Mouse (Mus musculus) MEL (cell line): ENCODE data around the gene Cyp26b1. TPM values are rescaled to one million over a fixed set of nuclear protein-coding genes. Genes with fewer than 3 reads are reported as not detected.

Experiments
- DNase-seq: peaks from one replicate; pipeline ENCODE4 v3.0.0; 2011; ENCODE audit warnings: low read depth, low spot score
- H3K27ac ChIP-seq: 2 replicates; pipeline ENCODE4 v1.5.1; 2012; ENCODE audit warnings: low read depth, mild to moderate bottlenecking, control low read depth, low read length, moderate library complexity; ENCODE audit not compliant: control insufficient read depth
- H3K27me3 ChIP-seq, 2 experiments: fragments of 150-350 bp in 1 of 2; sonication (generic) in 1 of 2; 2 replicates each; pipeline ENCODE4 v1.6.1; 2012; ENCODE audit warnings: low read length in 2 of 2, mild to moderate bottlenecking in 2 of 2, improper control_type of control experiment in 1 of 2, moderate library complexity in 1 of 2; ENCODE audit not compliant: insufficient read depth in 2 of 2, control insufficient read depth in 1 of 2
- H3K36me3 ChIP-seq, 2 experiments: 2 replicates each; pipeline ENCODE4 v1.6.1; 2012 to 2014; ENCODE audit warnings: low read length in 2 of 2, improper control_type of control experiment in 1 of 2, inconsistent platforms in 1 of 2, mild to moderate bottlenecking in 1 of 2; ENCODE audit not compliant: insufficient read depth in 2 of 2, control insufficient read depth in 1 of 2
- H3K4me1 ChIP-seq, 2 experiments: fragments of 150-350 bp in 1 of 2; sonication (generic) in 1 of 2; 2 replicates each; pipeline ENCODE4 v1.6.1; 2012; ENCODE audit warnings: low read length in 2 of 2, improper control_type of control experiment in 1 of 2, mild to moderate bottlenecking in 1 of 2; ENCODE audit not compliant: insufficient read depth in 2 of 2, control insufficient read depth in 1 of 2
- H3K4me3 ChIP-seq, 2 experiments: fragments of 150-350 bp in 1 of 2; sonication (generic) in 1 of 2; 2 replicates each; pipeline ENCODE4 v1.5.1; 2012; ENCODE audit warnings: low read depth in 2 of 2, low read length in 2 of 2, mild to moderate bottlenecking in 2 of 2, moderate library complexity in 2 of 2, control low read depth in 1 of 2, improper control_type of control experiment in 1 of 2; ENCODE audit not compliant: control insufficient read depth in 1 of 2, insufficient read depth in 1 of 2
- H3K79me2 ChIP-seq: 2 replicates; pipeline ENCODE4 v1.6.1; 2012; ENCODE audit warnings: mild to moderate bottlenecking, low read length, moderate library complexity; ENCODE audit not compliant: control insufficient read depth, poor library complexity, insufficient read depth
- H3K9ac ChIP-seq: 2 replicates; pipeline ENCODE4 v1.6.1; 2012; ENCODE audit warnings: low read depth, mild to moderate bottlenecking, control low read depth, low read length, moderate library complexity; ENCODE audit not compliant: control insufficient read depth, poor library complexity, severe bottlenecking
- H3K9me3 ChIP-seq: fragments of 150-350 bp; sonication (generic); replicated peaks from 2 replicates; pipeline ENCODE4 v1.6.1; 2012; ENCODE audit warnings: mild to moderate bottlenecking, low read length, improper control_type of control experiment, moderate library complexity; ENCODE audit not compliant: insufficient read depth
- BHLHE40 ChIP-seq: IDR thresholded peaks from 2 replicates; pipeline ENCODE4 v1.6.1; 2012; ENCODE audit warnings: low read depth, mild to moderate bottlenecking, inconsistent platforms, low read length, improper control_type of control experiment, borderline replicate concordance
- CHD2 ChIP-seq: IDR thresholded peaks from 2 replicates; pipeline ENCODE4 v1.6.1; 2011; ENCODE audit warnings: low read length, improper control_type of control experiment
- CTCF ChIP-seq, 3 experiments: IDR thresholded peaks in 2 of 3; conservative IDR thresholded peaks in 1 of 3; 2 replicates each; pipeline ENCODE4 v1.5.1; 2011 to 2012; ENCODE audit warnings: low read length in 3 of 3, low read depth in 2 of 3, mild to moderate bottlenecking in 2 of 3, improper control_type of control experiment in 1 of 3, inconsistent platforms in 1 of 3, mixed read lengths in 1 of 3, moderate library complexity in 1 of 3; ENCODE audit not compliant: control insufficient read depth in 1 of 3, insufficient read depth in 1 of 3, poor library complexity in 1 of 3, severe bottlenecking in 1 of 3
- ELF1 ChIP-seq: IDR thresholded peaks from 2 replicates; pipeline ENCODE4 v1.6.1; 2014; ENCODE audit warnings: low read depth, mild to moderate bottlenecking, inconsistent platforms, low read length, improper control_type of control experiment, moderate library complexity
- EP300 ChIP-seq, 2 experiments: IDR thresholded peaks; 2 replicates each; pipeline ENCODE4 v1.6.1; 2011; ENCODE audit warnings: improper control_type of control experiment in 2 of 2, low read length in 2 of 2, low read depth in 1 of 2, mild to moderate bottlenecking in 1 of 2
- GABPA ChIP-seq: IDR thresholded peaks from 2 replicates; pipeline ENCODE4 v1.6.1; 2012; ENCODE audit warnings: low read depth, mild to moderate bottlenecking, inconsistent platforms, low read length, improper control_type of control experiment, moderate library complexity
- GATA1 ChIP-seq: IDR thresholded peaks from 2 replicates; pipeline ENCODE4 v1.6.1; 2011; ENCODE audit warnings: low read depth, low read length, improper control_type of control experiment
- MAX ChIP-seq: IDR thresholded peaks from 2 replicates; pipeline ENCODE4 v1.6.1; 2011; ENCODE audit warnings: low read length, improper control_type of control experiment
- MAZ ChIP-seq: IDR thresholded peaks from 2 replicates; pipeline ENCODE4 v1.6.1; 2012; ENCODE audit warnings: low read depth, mild to moderate bottlenecking, inconsistent platforms, low read length, improper control_type of control experiment
- MEF2A ChIP-seq: IDR thresholded peaks from 2 replicates; pipeline ENCODE4 v1.6.1; 2014; ENCODE audit warnings: low read depth, mild to moderate bottlenecking, inconsistent platforms, low read length, improper control_type of control experiment; ENCODE audit not compliant: poor library complexity, insufficient replicate concordance, severe bottlenecking; ENCODE audit errors: extremely low read depth
- MXI1 ChIP-seq: IDR thresholded peaks from 2 replicates; pipeline ENCODE4 v1.6.1; 2011; ENCODE audit warnings: mild to moderate bottlenecking, low read depth, low read length, improper control_type of control experiment
- MYB ChIP-seq: IDR thresholded peaks from 2 replicates; pipeline ENCODE4 v1.6.1; 2011; ENCODE audit warnings: mild to moderate bottlenecking, low read depth, low read length, improper control_type of control experiment
- MYC ChIP-seq: IDR thresholded peaks from 2 replicates; pipeline ENCODE4 v1.6.1; 2011; ENCODE audit warnings: low read depth, mild to moderate bottlenecking, low read length, improper control_type of control experiment, moderate library complexity
- POLR2AphosphoS2 ChIP-seq: IDR thresholded peaks from 2 replicates; pipeline ENCODE4 v1.6.1; 2011; ENCODE audit warnings: low read length, improper control_type of control experiment
- SMC3 ChIP-seq: IDR thresholded peaks from 2 replicates; pipeline ENCODE4 v1.6.1; 2011; ENCODE audit warnings: low read depth, low read length, improper control_type of control experiment
- TAL1 ChIP-seq: IDR thresholded peaks from 2 replicates; pipeline ENCODE4 v1.6.1; 2012; ENCODE audit warnings: mild to moderate bottlenecking, inconsistent platforms, low read length, moderate library complexity, mixed read lengths
- TBP ChIP-seq: IDR thresholded peaks from 2 replicates; pipeline ENCODE4 v1.8.0; 2011; ENCODE audit warnings: low read depth, low read length, improper control_type of control experiment
- TCF12 ChIP-seq: IDR thresholded peaks from 2 replicates; pipeline ENCODE4 v1.6.1; 2014; ENCODE audit warnings: low read depth, mild to moderate bottlenecking, inconsistent platforms, low read length, improper control_type of control experiment, moderate library complexity
- UBTF ChIP-seq: IDR thresholded peaks from 2 replicates; pipeline ENCODE4 v1.6.1; 2012; ENCODE audit warnings: low read depth, mild to moderate bottlenecking, inconsistent platforms, low read length, improper control_type of control experiment, moderate library complexity, borderline replicate concordance; ENCODE audit not compliant: insufficient read depth
- ZKSCAN1 ChIP-seq: IDR thresholded peaks from 2 replicates; pipeline ENCODE4 v1.6.1; 2012; ENCODE audit warnings: low read depth, mild to moderate bottlenecking, inconsistent platforms, low read length, improper control_type of control experiment, moderate library complexity
- ZMIZ1 ChIP-seq: IDR thresholded peaks from 2 replicates; pipeline ENCODE4 v1.6.1; 2012; ENCODE audit warnings: low read depth, mild to moderate bottlenecking, inconsistent platforms, low read length, improper control_type of control experiment, moderate library complexity
- polyA plus RNA-seq, 2 experiments: library from polyadenylated mRNA; stranded (reverse) in 1 of 2; unstranded in 1 of 2; fragments of >175 nt in 1 of 2; fragments of >200 nt in 1 of 2; gene quantifications; 2 replicates each; pipeline versions ENCODE4 v1.2.1 to v1.2.4; 2012; ENCODE audit warnings: low replicate concordance in 2 of 2, low read depth in 1 of 2; ENCODE audit not compliant: insufficient read length in 2 of 2, insufficient read depth in 1 of 2, missing spikeins in 1 of 2
- total RNA-seq: library from RNA; depleted of rRNA; stranded (reverse); fragments of 300-350 nt; gene quantifications from 2 replicates; pipeline ENCODE4 v1.2.3, GENCODE M21; 2012; rRNA removed

Cyp26b1 gene
- not detected in 2 replicates for total RNA-seq
- not detected for polyA plus RNA-seq

DNA sequence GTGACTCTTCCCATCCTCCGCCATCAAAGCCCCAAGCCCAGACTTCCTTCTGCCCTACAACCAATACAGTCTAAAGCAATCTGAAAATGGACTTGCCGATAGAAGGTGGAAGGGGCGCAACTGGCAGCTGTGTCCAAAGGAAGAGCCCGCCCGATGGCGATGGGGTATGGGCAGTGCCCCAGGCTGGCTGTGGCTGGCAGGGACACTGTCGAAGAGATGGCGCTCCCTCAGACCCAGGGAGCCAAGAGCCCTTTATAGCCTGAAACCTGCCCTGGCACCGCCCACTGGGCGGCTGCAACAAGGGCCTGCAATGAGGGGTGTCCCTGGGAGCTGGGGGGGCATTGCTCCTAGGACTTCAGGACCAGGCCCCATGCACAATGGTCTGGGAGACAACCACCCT is at the start of gene Cyp26b1:
TSS of gene Cyp26b1 (minus strand) at position 216 of the 400 bp plus-strand sequence.
- Histone ChIP-seq H3K4me3 (no peak within 1 kb of the TSS), H3K27me3 (no peaks in the 10 kb centered on the region), H3K9me3 (no peaks in the 10 kb centered on the region), H3K79me2 (no peaks in the 10 kb centered on the region), H3K4me1 (no peaks in the 10 kb centered on the region), H3K36me3 (no peaks in the 10 kb centered on the region), H3K27ac (no peak within 1 kb of the TSS), H3K9ac (no peak within 1 kb of the TSS)
- TF ChIP-seq EP300 (IDR thresholded peaks at IDR 0.05; ENCODE audit: low read depth in 1 of 2, low read length in 2 of 2) (no peak), MYB (no peak), TCF12 (no peak), CTCF (IDR thresholded peaks at IDR 0.05 in 2 of 3, conservative IDR thresholded peaks at IDR 0.05 in 1 of 3; ENCODE audit: control insufficient read depth in 1 of 3, insufficient read depth in 1 of 3, low read depth in 2 of 3, low read length in 3 of 3, poor library complexity in 1 of 3, severe bottlenecking in 1 of 3) (no peak), ZKSCAN1 (no peak), TAL1 (no peak), MAX (no peak), ZMIZ1 (no peak)
- DNase-seq, result no peak

DNA sequence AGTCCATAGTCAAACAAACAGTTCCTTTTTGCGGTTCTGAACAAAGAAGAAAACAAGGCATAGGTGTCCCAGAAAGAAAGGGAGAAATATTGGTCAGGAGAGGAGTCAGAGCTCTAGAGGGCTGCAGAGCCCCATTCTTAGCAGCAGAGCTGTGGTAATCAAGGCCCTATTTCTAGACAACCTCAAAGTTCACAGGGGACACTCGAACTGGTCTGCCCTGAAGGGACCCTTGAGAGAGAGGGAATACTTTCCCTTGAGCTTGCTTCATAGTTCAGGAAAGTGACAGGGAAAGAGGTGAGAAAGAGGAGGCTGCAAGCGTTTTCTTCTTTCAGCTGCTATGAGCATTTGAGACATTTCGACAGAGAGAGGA is 47.3 kb upstream of the Cyp26b1 start:
- TF ChIP-seq CHD2 (no peak), GABPA (no peak), MXI1 (no peak), MAZ (no peak), MAX (no peak), MEF2A (no peak), ELF1 (no peak), POLR2AphosphoS2 (no peak), BHLHE40 (no peak), UBTF (no peak), TBP (no peak), SMC3 (no peak), ZMIZ1 (no peak), MYC (no peak), GATA1 (no peak)
- H3K79me2 ChIP-seq, result no peaks in the 10 kb centered on the region
- H3K9me3 ChIP-seq, result no peaks in the 10 kb centered on the region
- no peak overlapping the region for H3K4me3 ChIP-seq
- H3K27me3 ChIP-seq, result no peaks in the 10 kb centered on the region
- no peak for DNase-seq
- no peak overlapping the region for H3K27ac ChIP-seq
- no peaks in the 10 kb centered on the region for H3K4me1 ChIP-seq
- H3K36me3 ChIP-seq, result no peaks in the 10 kb centered on the region
- no peak overlapping the region for H3K9ac ChIP-seq
